Mouse (Mus musculus): ENCODE results near the gene Map3k5. TPM values are rescaled to one million over a fixed set of nuclear protein-coding genes. Genes with fewer than 3 reads are reported as not detected.

Gene Map3k5
- polyA plus RNA-seq, 1 experiment from 2014 or later, result 2.1 TPM

GRCm38 (mm10) chr10:19973321-19974108 is 39.2 kb downstream of the Map3k5 start:
- ATAC-seq (ENCODE audit: low FRiP score, low read depth), result no peak
- Histone ChIP-seq H3K36me3 (no peaks in the 10 kb centered on the region), H3K9ac (no peak overlapping the region), H3K9me3 (no peaks in the 10 kb centered on the region), H3K27ac (no peak overlapping the region), H3K27me3 (no peaks in the 10 kb centered on the region), H3K4me3 (no peak overlapping the region), H3K4me1 (no peaks in the 10 kb centered on the region), H3K4me2 (replicated peaks) (no peak overlapping the region)
- WGBS, result 82% methylated on average over 12 of the region's 12 CpGs

- Histone ChIP-seq H3K27me3 (no peaks in the 10 kb centered on the region), H3K4me2 (replicated peaks) (no peak overlapping the region), H3K27ac (no peak overlapping the region), H3K4me3 (no peak overlapping the region), H3K36me3 (no peaks in the 10 kb centered on the region), H3K9me3 (no peaks in the 10 kb centered on the region), H3K4me1 (no peaks in the 10 kb centered on the region), H3K9ac (no peak overlapping the region)
- 82% methylated on average over 3 of the region's 3 CpGs for WGBS
- no peak for ATAC-seq (ENCODE audit: low FRiP score, low read depth)
Observed at GRCm38 (mm10) chr10:19977557-19977956, 43.3 kb downstream of the Map3k5 start.

- ATAC-seq (ENCODE audit: low FRiP score, low read depth), result no peak
- no peaks in the 10 kb centered on the region for H3K27me3 ChIP-seq
- no peaks in the 10 kb centered on the region for H3K9me3 ChIP-seq
- no peaks in the 10 kb centered on the region for H3K36me3 ChIP-seq
- H3K27ac ChIP-seq, result no peak overlapping the region
- H3K4me2 ChIP-seq (replicated peaks), result no peak overlapping the region
- H3K4me1 ChIP-seq, result no peaks in the 10 kb centered on the region
- WGBS, result 91% methylated on average over 5 of the region's 5 CpGs
- H3K9ac ChIP-seq, result no peak overlapping the region
- no peak overlapping the region for H3K4me3 ChIP-seq
Observed at GRCm38 (mm10) chr10:19978662-19979199, 44.5 kb downstream of the Map3k5 start.

GRCm38 (mm10) chr10:19987736-19988135 is 53.5 kb downstream of the Map3k5 start:
- Histone ChIP-seq H3K27ac (no peak overlapping the region), H3K27me3 (no peaks in the 10 kb centered on the region), H3K36me3 (no peaks in the 10 kb centered on the region), H3K9me3 (no peaks in the 10 kb centered on the region), H3K4me1 (0 out of 2 replicates have a peak, but pooled peaks cover 3% of the 10 kb centered on the region), H3K4me3 (no peak overlapping the region), H3K9ac (no peak overlapping the region), H3K4me2 (replicated peaks) (no peak overlapping the region)
- 86% methylated on average over 9 of the region's 9 CpGs for WGBS
- ATAC-seq (ENCODE audit: low FRiP score, low read depth), result no peak

DNA sequence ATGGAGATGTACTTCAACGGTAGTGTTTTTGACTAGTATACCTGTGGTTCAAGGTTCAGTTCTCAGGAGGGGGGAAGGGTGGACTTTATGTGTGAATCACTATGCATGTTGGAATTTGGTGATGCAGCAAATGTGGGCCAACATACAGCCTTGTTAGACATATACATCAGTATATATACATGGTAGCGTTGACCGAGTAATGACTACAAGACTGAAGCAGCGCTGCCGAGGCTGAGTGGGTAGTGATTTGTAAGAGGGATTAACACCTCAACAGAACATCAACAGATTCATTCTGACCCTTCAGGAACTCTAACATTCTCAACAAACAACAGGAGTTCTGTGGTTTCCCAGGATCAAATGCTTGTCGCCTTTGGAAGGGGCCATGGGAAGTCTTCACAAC is 55.7 kb downstream of the Map3k5 start:
- H3K4me1 ChIP-seq, result 0 out of 2 replicates have a peak, but pooled peaks cover 3% of the 10 kb centered on the region
- WGBS, result 80% methylated on average over 6 of the region's 6 CpGs
- ATAC-seq (ENCODE audit: low FRiP score, low read depth), result no peak

DNA sequence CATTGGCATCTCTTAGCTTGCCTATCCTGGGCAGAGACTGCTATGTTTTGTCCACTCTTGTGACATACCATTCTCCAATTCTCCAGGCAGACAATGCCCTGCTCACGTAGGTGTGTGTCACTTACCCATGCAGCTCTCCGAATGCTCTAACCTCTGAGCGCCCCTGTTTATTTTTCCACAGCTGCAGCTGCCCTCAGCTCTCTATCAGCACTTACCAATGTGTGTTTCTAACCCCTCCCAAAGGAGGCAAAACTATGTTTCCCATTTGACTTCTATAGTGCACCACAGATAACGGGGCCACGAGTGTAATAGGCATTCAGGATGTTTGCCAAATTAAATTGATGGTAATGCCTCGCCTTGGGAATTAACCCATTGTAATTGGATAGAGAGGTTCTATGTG is 56.4 kb downstream of the Map3k5 start:
- Histone ChIP-seq H3K4me2 (replicated peaks) (no peak overlapping the region), H3K4me1 (0 out of 2 replicates have a peak, but pooled peaks cover 3% of the 10 kb centered on the region), H3K36me3 (no peaks in the 10 kb centered on the region), H3K4me3 (no peak overlapping the region), H3K9me3 (no peaks in the 10 kb centered on the region), H3K27ac (no peak overlapping the region), H3K9ac (no peak overlapping the region), H3K27me3 (no peaks in the 10 kb centered on the region)
- 85% methylated on average over 6 of the region's 6 CpGs for WGBS
- no peak for ATAC-seq (ENCODE audit: low FRiP score, low read depth)

More for the DNA sequence above, 55.7 kb downstream of the Map3k5 start:
- Histone ChIP-seq H3K4me3 (no peak overlapping the region), H3K36me3 (no peaks in the 10 kb centered on the region), H3K4me2 (replicated peaks) (no peak overlapping the region), H3K27ac (no peak overlapping the region), H3K27me3 (no peaks in the 10 kb centered on the region), H3K9ac (no peak overlapping the region), H3K9me3 (no peaks in the 10 kb centered on the region)

- no peak for ATAC-seq (ENCODE audit: low FRiP score, low read depth)
- H3K4me2 ChIP-seq (replicated peaks), result no peak overlapping the region
- no peaks in the 10 kb centered on the region for H3K27me3 ChIP-seq
- no peaks in the 10 kb centered on the region for H3K36me3 ChIP-seq
- H3K4me3 ChIP-seq, result no peak overlapping the region
- no peak overlapping the region for H3K27ac ChIP-seq
- WGBS, result 72% methylated on average over 3 of the region's 3 CpGs
- H3K4me1 ChIP-seq, result 0 out of 2 replicates have a peak, but pooled peaks cover 3% of the 10 kb centered on the region
- no peaks in the 10 kb centered on the region for H3K9me3 ChIP-seq
- no peak overlapping the region for H3K9ac ChIP-seq
Observed at GRCm38 (mm10) chr10:19991237-19991865, 57.1 kb downstream of the Map3k5 start.

GRCm38 (mm10) chr10:19991866-19992252 is 57.6 kb downstream of the Map3k5 start:
- Histone ChIP-seq H3K36me3 (no peaks in the 10 kb centered on the region), H3K9ac (no peak overlapping the region), H3K4me1 (0 out of 2 replicates have a peak, but pooled peaks cover 3% of the 10 kb centered on the region), H3K4me3 (no peak overlapping the region), H3K27me3 (no peaks in the 10 kb centered on the region), H3K9me3 (no peaks in the 10 kb centered on the region), H3K4me2 (replicated peaks) (no peak overlapping the region), H3K27ac (no peak overlapping the region)
- 32% methylated on average over 3 of the region's 3 CpGs for WGBS
- ATAC-seq (ENCODE audit: low FRiP score, low read depth), result no peak

DNA sequence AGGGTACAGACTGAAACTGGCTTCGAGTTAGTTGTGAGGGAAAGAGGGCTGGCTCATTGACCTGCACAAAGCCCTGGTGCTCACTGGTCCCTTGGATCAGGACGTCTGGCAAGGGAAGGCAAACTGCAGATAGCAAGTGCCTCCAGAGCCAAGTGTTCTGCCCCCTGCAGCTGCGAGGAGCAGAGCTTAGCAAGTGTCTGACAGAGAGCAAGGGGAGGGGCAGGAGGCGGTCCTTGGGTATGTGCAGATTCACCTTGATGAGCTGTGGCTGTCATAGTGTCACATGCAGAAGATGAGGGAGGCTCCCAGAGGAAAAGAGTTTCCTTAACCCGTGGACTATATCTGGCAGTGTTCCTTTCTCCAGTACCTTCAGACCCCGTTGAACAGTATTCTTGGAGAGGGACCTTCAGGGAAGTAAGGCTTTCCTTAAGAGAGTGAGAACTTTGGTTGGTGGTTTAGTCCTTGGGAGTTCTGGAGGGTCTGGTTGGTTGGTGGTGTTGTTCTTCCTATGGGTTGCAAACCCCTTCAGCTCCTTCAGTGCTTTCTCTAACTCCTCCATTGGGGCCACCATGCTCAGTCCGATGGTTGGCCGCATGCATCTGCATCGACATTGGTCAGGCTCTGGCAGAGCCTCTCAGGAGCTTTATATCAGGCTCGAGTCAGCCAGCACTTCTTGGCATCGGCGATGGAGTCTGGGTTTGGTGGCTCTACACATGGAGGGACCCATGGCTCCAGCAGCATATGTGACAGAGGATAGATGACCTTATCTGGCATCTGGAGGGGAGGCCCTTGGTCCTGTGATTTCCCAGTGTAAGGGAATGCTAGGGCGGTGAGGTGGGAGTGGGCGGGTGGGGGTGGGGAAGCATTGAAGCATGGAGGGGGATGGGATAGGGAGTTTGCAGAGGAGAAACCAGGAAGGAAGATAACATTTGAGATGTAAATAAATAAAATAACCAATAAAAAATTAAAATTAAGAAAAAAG is 60.5 kb downstream of the Map3k5 start:
- 69% methylated on average over 14 of the region's 14 CpGs for WGBS
- no peak overlapping the region for H3K4me3 ChIP-seq

DNA sequence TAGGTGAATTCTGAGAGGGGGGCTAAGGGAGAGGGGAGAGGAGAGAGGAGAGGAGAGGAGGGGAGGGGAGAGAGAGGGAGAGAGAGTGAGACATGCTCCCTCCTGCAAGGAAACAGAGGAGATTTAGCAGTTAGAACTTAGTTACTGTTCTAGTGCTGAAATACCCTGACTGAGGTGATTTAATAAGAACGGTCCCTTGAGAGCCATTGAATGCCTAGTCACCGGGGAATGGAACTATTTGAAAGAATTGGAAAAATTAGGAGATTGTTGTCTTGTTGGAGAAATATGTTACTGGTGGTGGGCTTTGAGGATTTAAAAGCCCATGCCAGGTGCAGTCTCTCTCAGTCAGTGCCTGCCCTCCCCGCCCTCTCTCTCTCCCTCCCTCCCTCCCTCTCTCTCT is 61.9 kb downstream of the Map3k5 start:
- Histone ChIP-seq H3K4me3 (no peak overlapping the region), H3K27ac (no peak overlapping the region), H3K9me3 (no peaks in the 10 kb centered on the region), H3K9ac (no peak overlapping the region), H3K4me2 (replicated peaks) (no peak overlapping the region), H3K27me3 (no peaks in the 10 kb centered on the region), H3K36me3 (no peaks in the 10 kb centered on the region), H3K4me1 (0 out of 2 replicates have a peak, but pooled peaks cover 3% of the 10 kb centered on the region)
- 91% methylated on average over 3 of the region's 3 CpGs for WGBS
- no peak for ATAC-seq (ENCODE audit: low FRiP score, low read depth)

More for the DNA sequence above, 60.5 kb downstream of the Map3k5 start:
- Histone ChIP-seq H3K4me1 (0 out of 2 replicates have a peak, but pooled peaks cover 3% of the 10 kb centered on the region), H3K27ac (no peak overlapping the region), H3K27me3 (no peaks in the 10 kb centered on the region), H3K9ac (no peak overlapping the region), H3K4me2 (replicated peaks) (no peak overlapping the region), H3K36me3 (no peaks in the 10 kb centered on the region), H3K9me3 (no peaks in the 10 kb centered on the region)
- ATAC-seq (ENCODE audit: low FRiP score, low read depth), result no peak

GRCm38 (mm10) chr10:19999703-20000407 is 65.6 kb downstream of the Map3k5 start:
- WGBS, result 69% methylated on average over 4 of the region's 4 CpGs
- H3K36me3 ChIP-seq, result no peaks in the 10 kb centered on the region
- H3K9ac ChIP-seq, result no peak overlapping the region
- no peak for ATAC-seq (ENCODE audit: low FRiP score, low read depth)
- no peak overlapping the region for H3K4me2 ChIP-seq (replicated peaks)
- no peak overlapping the region for H3K27ac ChIP-seq
- H3K27me3 ChIP-seq, result no peaks in the 10 kb centered on the region
- H3K4me3 ChIP-seq, result no peak overlapping the region
- H3K9me3 ChIP-seq, result no peaks in the 10 kb centered on the region
- peaks cover 8% of the 10 kb centered on the region; the same call in 1 of the 2 replicates for H3K4me1 ChIP-seq
